Mouse (Mus musculus): ENCODE measurements around the gene Ntn4.

GRCm38 (mm10) chr10:93783216-93784013, 142.9 kb downstream of the Ntn4 start:
- TF ChIP-seq EP300 (optimal IDR thresholded peaks at IDR 0.05) (no peak), CTCF (IDR thresholded peaks at IDR 0.05; ENCODE audit: low read depth) (no peak)

Measured in stomach, postnatal 0 days (tissue).